Mouse (Mus musculus): ENCODE measurements at regions not wholly inside any gene's neighbourhood (a gene's known extent, or its start where the extent isn't known, plus 50 kb on each side); places are given as distances from the start of the nearest gene placed in this dataset.

- no peak for DNase-seq (ENCODE audit: low spot score in 2 of 2)
These were observed 993.8 kb upstream of the Jmjd1c start for GRCm38 (mm10) chr10:66102103-66102502.

GRCm38 (mm10) chr10:66131361-66131760, 964.6 kb upstream of the Jmjd1c start:
- no peak for DNase-seq (ENCODE audit: low spot score in 2 of 2)

GRCm38 (mm10) chr10:66132025-66132424, 963.9 kb upstream of the Jmjd1c start:
- DNase-seq (ENCODE audit: low spot score in 2 of 2): no peak

- no peak for DNase-seq (ENCODE audit: low spot score in 2 of 2)
These were observed 953.5 kb upstream of the Jmjd1c start for GRCm38 (mm10) chr10:66142413-66142812.

GRCm38 (mm10) chr10:66142910-66143309, 953.0 kb upstream of the Jmjd1c start:
- no peak for DNase-seq (ENCODE audit: low spot score in 2 of 2)

- DNase-seq (ENCODE audit: low spot score in 2 of 2): no peak
These were observed 945.0 kb upstream of the Jmjd1c start for GRCm38 (mm10) chr10:66150966-66151365.

GRCm38 (mm10) chr10:66152777-66153176, 943.1 kb upstream of the Jmjd1c start:
- no peak for DNase-seq (ENCODE audit: low spot score in 2 of 2)

- DNase-seq (ENCODE audit: low spot score in 2 of 2): no peak
These were observed 934.9 kb upstream of the Jmjd1c start for GRCm38 (mm10) chr10:66160916-66161556.

- no peak for DNase-seq (ENCODE audit: low spot score in 2 of 2)
These were observed 923.1 kb upstream of the Jmjd1c start for GRCm38 (mm10) chr10:66172803-66173202.

- DNase-seq (ENCODE audit: low spot score in 2 of 2): no peak
These were observed 918.6 kb upstream of the Jmjd1c start for GRCm38 (mm10) chr10:66177318-66177717.

GRCm38 (mm10) chr10:66181231-66181630, 914.7 kb upstream of the Jmjd1c start:
- no peak for DNase-seq (ENCODE audit: low spot score in 2 of 2)

- DNase-seq (ENCODE audit: low spot score in 2 of 2): no peak
These were observed 912.9 kb upstream of the Jmjd1c start for GRCm38 (mm10) chr10:66183069-66183468.

GRCm38 (mm10) chr10:66187038-66187437, 908.9 kb upstream of the Jmjd1c start:
- DNase-seq (ENCODE audit: low spot score in 2 of 2): no peak

- no peak for DNase-seq (ENCODE audit: low spot score in 2 of 2)
These were observed 894.8 kb upstream of the Jmjd1c start for GRCm38 (mm10) chr10:66201115-66201514.

GRCm38 (mm10) chr10:66228123-66228522, 867.8 kb upstream of the Jmjd1c start:
- DNase-seq (ENCODE audit: low spot score in 2 of 2): no peak

GRCm38 (mm10) chr10:66234370-66234916, 861.5 kb upstream of the Jmjd1c start:
- DNase-seq (ENCODE audit: low spot score in 2 of 2): peak in 1 of 2 experiments; percentile 22

GRCm38 (mm10) chr10:66256377-66256776, 839.5 kb upstream of the Jmjd1c start:
- DNase-seq (ENCODE audit: low spot score in 2 of 2): no peak

GRCm38 (mm10) chr10:66270647-66271270, 825.2 kb upstream of the Jmjd1c start:
- DNase-seq (ENCODE audit: low spot score in 2 of 2): no peak

GRCm38 (mm10) chr10:66295628-66296027, 800.3 kb upstream of the Jmjd1c start:
- no peak for DNase-seq (ENCODE audit: low spot score in 2 of 2)

- no peak for DNase-seq (ENCODE audit: low spot score in 2 of 2)
These were observed 792.6 kb upstream of the Jmjd1c start for GRCm38 (mm10) chr10:66303235-66303780.

GRCm38 (mm10) chr10:66304901-66305300, 791.0 kb upstream of the Jmjd1c start:
- DNase-seq (ENCODE audit: low spot score in 2 of 2): no peak

GRCm38 (mm10) chr10:66331166-66331565, 764.8 kb upstream of the Jmjd1c start:
- no peak for DNase-seq (ENCODE audit: low spot score in 2 of 2)

GRCm38 (mm10) chr10:66337994-66338393, 757.9 kb upstream of the Jmjd1c start:
- DNase-seq (ENCODE audit: low spot score in 2 of 2): no peak
